Mouse (Mus musculus): ENCODE results near the gene Mttp. TPM values are rescaled to one million over a fixed set of nuclear protein-coding genes. Genes with fewer than 3 reads are reported as not detected.
A peak's percentile ranks its signal among the peaks of the same experiment; 100 is the strongest.
"Not testable (repeated sequence)": the region's sequence is repeated elsewhere in the genome, so short reads cannot be mapped to it uniquely, and the experiment has no call there.

Gene Mttp
- polyA plus RNA-seq, 1 experiment from 2014 or later, result 8.2 TPM

DNA sequence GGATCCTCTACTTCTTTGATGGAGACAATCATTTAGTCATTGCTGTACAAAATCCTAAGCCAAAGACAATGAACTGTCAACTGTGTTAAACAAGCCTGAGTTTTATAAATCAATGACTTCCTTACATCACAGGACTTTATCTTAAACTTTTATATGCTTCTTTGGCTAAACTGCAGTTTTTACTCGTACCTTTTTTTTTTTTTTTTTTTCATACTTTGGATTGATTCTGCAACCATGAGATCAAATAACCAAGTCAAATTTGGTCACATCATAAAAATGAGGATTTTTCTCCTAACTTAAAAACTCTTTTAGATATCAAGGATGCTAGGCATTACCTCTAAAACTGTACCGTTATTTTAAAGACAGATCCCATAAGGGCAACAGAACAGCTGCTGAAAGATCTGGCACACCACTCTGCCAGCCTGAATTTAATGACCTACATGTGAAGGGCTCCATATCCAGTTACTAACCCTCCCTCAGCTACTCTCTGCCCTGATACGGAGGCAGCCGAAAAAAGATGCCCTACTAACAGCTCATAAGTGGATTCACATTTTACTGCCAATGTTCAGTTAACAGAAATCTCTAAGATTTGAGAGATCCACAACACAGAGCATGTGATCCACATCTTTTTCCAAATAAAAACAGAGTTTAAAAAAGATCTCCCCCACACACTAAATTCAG is 2.6 kb downstream of the Mttp start:
- Histone ChIP-seq H3K9ac (replicated peaks; ENCODE audit: low read depth, low read length) (0 out of 2 replicates have a peak overlapping the region, but pooled peaks have one; percentile 5), H3K27ac (ENCODE audit: low read length) (no peak overlapping the region), H3K4me2 (ENCODE audit: low read length) (peak overlapping the region; percentile 42), H3K4me1 (replicated peaks; ENCODE audit: control insufficient read depth, insufficient read depth, low read length) (peaks cover 3% of the 10 kb centered on the region), H3K9me3 (ENCODE audit: control insufficient read depth, low read length) (no peaks in the 10 kb centered on the region), H3K27me3 (replicated peaks; ENCODE audit: control insufficient read depth, insufficient read depth, low read length) (no peaks in the 10 kb centered on the region), H3K4me3 (replicated peaks; ENCODE audit: low read length) (no peak overlapping the region), H3K36me3 (ENCODE audit: control insufficient read depth, insufficient read depth) (no peaks in the 10 kb centered on the region)
- ATAC-seq, result no peak
- WGBS, result 52% methylated on average over 4 of the region's 4 CpGs

- no peak overlapping the region for H3K27ac ChIP-seq (ENCODE audit: low read length)
- no peak overlapping the region for H3K9ac ChIP-seq (replicated peaks; ENCODE audit: low read depth, low read length)
- no peak overlapping the region for H3K4me2 ChIP-seq (ENCODE audit: low read length)
- no peaks in the 10 kb centered on the region for H3K27me3 ChIP-seq (replicated peaks; ENCODE audit: control insufficient read depth, insufficient read depth, low read length)
- no peak for ATAC-seq
- no peaks in the 10 kb centered on the region for H3K36me3 ChIP-seq (ENCODE audit: control insufficient read depth, insufficient read depth)
- no peaks in the 10 kb centered on the region for H3K9me3 ChIP-seq (ENCODE audit: control insufficient read depth, low read length)
- H3K4me1 ChIP-seq (replicated peaks; ENCODE audit: control insufficient read depth, insufficient read depth, low read length), result peaks cover 3% of the 10 kb centered on the region
- H3K4me3 ChIP-seq (replicated peaks; ENCODE audit: low read length), result no peak overlapping the region
- 93% methylated on average over 6 of the region's 6 CpGs for WGBS
These were observed 5.1 kb downstream of the Mttp start for GRCm38 (mm10) chr3:138139663-138140062.

GRCm38 (mm10) chr3:138138146-138138545 is 6.6 kb downstream of the Mttp start:
- 96% methylated on average over 13 of the region's 13 CpGs for WGBS
- H3K27ac ChIP-seq (ENCODE audit: low read length); H3K27me3 ChIP-seq (replicated peaks; ENCODE audit: control insufficient read depth, insufficient read depth, low read length); H3K4me2 ChIP-seq (ENCODE audit: low read length); H3K36me3 ChIP-seq (ENCODE audit: control insufficient read depth, insufficient read depth); H3K4me1 ChIP-seq (replicated peaks; ENCODE audit: control insufficient read depth, insufficient read depth, low read length); H3K9ac ChIP-seq (replicated peaks; ENCODE audit: low read depth, low read length); H3K9me3 ChIP-seq (ENCODE audit: control insufficient read depth, low read length); H3K4me3 ChIP-seq (replicated peaks; ENCODE audit: low read length); ATAC-seq: not testable (repeated sequence)

DNA sequence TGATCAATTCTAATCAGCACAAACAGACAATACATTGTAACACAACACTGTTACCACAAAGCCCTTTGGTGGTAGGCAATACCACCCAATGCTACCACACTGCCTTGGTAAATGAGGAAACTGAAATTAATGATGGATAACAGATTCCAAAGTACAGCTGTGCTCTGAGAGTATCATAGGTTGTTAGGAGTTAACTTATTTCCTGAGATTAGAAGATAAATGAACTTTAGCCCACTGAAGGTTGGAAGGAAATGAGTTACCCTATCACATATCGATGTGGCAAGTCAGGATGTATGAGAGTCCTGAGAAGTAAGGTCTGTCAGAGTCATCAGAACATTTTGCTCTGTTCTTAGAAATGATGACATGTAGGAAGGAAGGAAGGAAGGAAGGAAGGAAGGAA is 10.2 kb downstream of the Mttp start:
- WGBS, result 100% methylated on average over 1 of the region's 1 CpGs
- no peak overlapping the region for H3K27ac ChIP-seq (ENCODE audit: low read length)

DNA sequence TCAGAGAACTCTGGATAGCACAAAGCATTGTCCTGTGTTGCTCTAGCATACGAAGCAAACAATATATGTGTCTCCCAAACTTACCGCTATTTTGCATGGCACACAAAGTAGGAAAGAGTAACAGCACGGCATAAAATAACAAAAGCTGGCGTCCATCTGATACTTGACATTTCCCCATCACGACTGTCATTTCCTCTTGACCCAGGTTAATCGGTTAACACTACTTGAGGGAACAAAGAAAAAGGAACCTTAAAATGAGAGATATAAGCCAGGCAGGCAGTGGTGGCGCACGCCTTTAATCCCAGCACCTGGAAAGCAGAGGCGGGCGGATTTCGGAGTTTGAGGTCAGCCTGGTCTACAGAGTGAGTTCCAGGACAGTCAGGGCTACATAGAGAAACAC is 10.9 kb downstream of the Mttp start:
- WGBS, result 86% methylated on average over 11 of the region's 11 CpGs
- no peaks in the 10 kb centered on the region for H3K36me3 ChIP-seq (ENCODE audit: control insufficient read depth, insufficient read depth)
- H3K27ac ChIP-seq (ENCODE audit: low read length), result no peak overlapping the region
- H3K4me3 ChIP-seq (replicated peaks; ENCODE audit: low read length), result no peak overlapping the region
- H3K9me3 ChIP-seq (ENCODE audit: control insufficient read depth, low read length), result no peaks in the 10 kb centered on the region
- H3K27me3 ChIP-seq (replicated peaks; ENCODE audit: control insufficient read depth, insufficient read depth, low read length), result no peaks in the 10 kb centered on the region
- H3K9ac ChIP-seq (replicated peaks; ENCODE audit: low read depth, low read length), result no peak overlapping the region
- ATAC-seq, result no peak
- H3K4me1 ChIP-seq (replicated peaks; ENCODE audit: control insufficient read depth, insufficient read depth, low read length), result peaks cover 3% of the 10 kb centered on the region
- H3K4me2 ChIP-seq (ENCODE audit: low read length), result no peak overlapping the region

More for the DNA sequence above, 10.2 kb downstream of the Mttp start:
- Histone ChIP-seq H3K36me3 (ENCODE audit: control insufficient read depth, insufficient read depth) (no peaks in the 10 kb centered on the region), H3K9ac (replicated peaks; ENCODE audit: low read depth, low read length) (no peak overlapping the region), H3K9me3 (ENCODE audit: control insufficient read depth, low read length) (no peaks in the 10 kb centered on the region), H3K4me2 (ENCODE audit: low read length) (no peak overlapping the region), H3K27me3 (replicated peaks; ENCODE audit: control insufficient read depth, insufficient read depth, low read length) (no peaks in the 10 kb centered on the region), H3K4me3 (replicated peaks; ENCODE audit: low read length) (no peak overlapping the region), H3K4me1 (replicated peaks; ENCODE audit: control insufficient read depth, insufficient read depth, low read length) (peaks cover 3% of the 10 kb centered on the region)
- ATAC-seq, result no peak

DNA sequence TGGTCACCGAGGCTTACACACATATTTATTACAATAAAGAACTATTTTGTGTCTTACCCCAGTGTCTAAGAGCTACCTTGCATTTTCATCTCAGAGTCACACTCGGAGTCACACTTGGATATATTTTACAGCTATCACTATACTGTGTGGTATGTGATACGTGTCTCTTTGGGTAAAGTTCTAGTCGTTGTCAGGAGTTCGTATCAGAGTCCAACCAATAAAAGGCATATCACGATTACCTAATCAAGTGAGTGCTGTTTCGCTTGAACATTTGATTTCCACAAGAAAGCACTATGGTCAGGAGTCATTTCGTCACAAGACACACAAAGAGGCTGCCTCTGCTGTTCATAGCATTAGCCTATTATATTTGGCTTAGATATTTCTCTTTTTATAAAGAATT is 11.3 kb downstream of the Mttp start:
- no peak for ATAC-seq
- Histone ChIP-seq H3K4me1 (replicated peaks; ENCODE audit: control insufficient read depth, insufficient read depth, low read length) (peaks cover 3% of the 10 kb centered on the region), H3K36me3 (ENCODE audit: control insufficient read depth, insufficient read depth) (no peaks in the 10 kb centered on the region), H3K9me3 (ENCODE audit: control insufficient read depth, low read length) (no peaks in the 10 kb centered on the region), H3K27ac (ENCODE audit: low read length) (no peak overlapping the region), H3K4me2 (ENCODE audit: low read length) (no peak overlapping the region), H3K27me3 (replicated peaks; ENCODE audit: control insufficient read depth, insufficient read depth, low read length) (no peaks in the 10 kb centered on the region), H3K4me3 (replicated peaks; ENCODE audit: low read length) (no peak overlapping the region), H3K9ac (replicated peaks; ENCODE audit: low read depth, low read length) (no peak overlapping the region)
- WGBS, result 87% methylated on average over 8 of the region's 8 CpGs

DNA sequence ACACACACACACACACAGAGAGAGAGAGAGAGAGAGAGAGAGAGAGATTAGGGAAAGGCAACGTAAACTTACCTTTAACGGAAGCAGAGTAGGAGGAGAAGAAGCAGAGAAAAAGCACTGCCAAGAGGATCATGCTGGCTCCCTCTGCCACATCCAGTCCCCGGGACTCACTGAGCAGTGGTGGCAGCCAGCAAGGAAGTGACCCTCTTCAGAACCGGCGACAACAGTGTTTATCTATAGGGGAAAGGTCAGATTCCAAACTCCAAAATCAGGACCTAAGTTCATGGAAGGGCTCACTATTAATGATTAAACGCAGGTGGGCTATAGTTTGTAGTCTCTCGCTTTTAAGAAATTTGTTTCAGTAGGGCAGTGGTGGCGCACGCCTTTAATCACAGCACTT is 13.6 kb downstream of the Mttp start:
- no peaks in the 10 kb centered on the region for H3K27me3 ChIP-seq (replicated peaks; ENCODE audit: control insufficient read depth, insufficient read depth, low read length)
- no peaks in the 10 kb centered on the region for H3K9me3 ChIP-seq (ENCODE audit: control insufficient read depth, low read length)
- no peak overlapping the region for H3K4me2 ChIP-seq (ENCODE audit: low read length)
- H3K4me3 ChIP-seq (replicated peaks; ENCODE audit: low read length), result no peak overlapping the region
- peaks cover 3% of the 10 kb centered on the region for H3K4me1 ChIP-seq (replicated peaks; ENCODE audit: control insufficient read depth, insufficient read depth, low read length)
- no peak for ATAC-seq
- no peaks in the 10 kb centered on the region for H3K36me3 ChIP-seq (ENCODE audit: control insufficient read depth, insufficient read depth)
- no peak overlapping the region for H3K9ac ChIP-seq (replicated peaks; ENCODE audit: low read depth, low read length)
- H3K27ac ChIP-seq (ENCODE audit: low read length), result no peak overlapping the region
- WGBS, result 63% methylated on average over 9 of the region's 9 CpGs

DNA sequence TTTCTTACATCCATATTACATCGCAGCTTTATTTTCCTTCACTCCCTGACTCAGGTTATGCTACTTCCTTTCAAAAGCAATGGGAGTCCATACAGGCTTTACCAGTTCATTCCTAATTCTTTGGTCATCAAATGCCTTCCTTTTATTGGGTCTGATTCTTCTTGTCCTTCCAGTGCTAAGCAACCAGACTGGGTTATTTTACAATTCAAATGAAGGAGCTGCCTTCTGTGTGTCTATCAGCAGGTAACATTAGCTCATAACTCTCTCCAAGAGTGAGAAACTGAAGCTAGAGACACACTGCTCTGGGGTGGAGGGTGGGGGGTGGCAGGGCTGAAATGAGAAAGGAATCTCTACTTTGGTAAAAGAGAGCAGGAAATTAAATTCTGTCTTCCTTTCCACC is 14.1 kb downstream of the Mttp start:
- Histone ChIP-seq H3K9ac (replicated peaks; ENCODE audit: low read depth, low read length) (no peak overlapping the region), H3K4me2 (ENCODE audit: low read length) (no peak overlapping the region), H3K36me3 (ENCODE audit: control insufficient read depth, insufficient read depth) (no peaks in the 10 kb centered on the region), H3K27me3 (replicated peaks; ENCODE audit: control insufficient read depth, insufficient read depth, low read length) (no peaks in the 10 kb centered on the region), H3K4me3 (replicated peaks; ENCODE audit: low read length) (no peak overlapping the region), H3K4me1 (replicated peaks; ENCODE audit: control insufficient read depth, insufficient read depth, low read length) (peaks cover 3% of the 10 kb centered on the region), H3K9me3 (ENCODE audit: control insufficient read depth, low read length) (no peaks in the 10 kb centered on the region), H3K27ac (ENCODE audit: low read length) (no peak overlapping the region)
- 0 out of 2 replicates have a peak, but pooled peaks have one; percentile 36 for ATAC-seq
- 29% methylated on average over 1 of the region's 1 CpGs for WGBS

GRCm38 (mm10) chr3:138129110-138129509 is 15.7 kb downstream of the Mttp start:
- Histone ChIP-seq H3K4me2 (ENCODE audit: low read length) (no peak overlapping the region), H3K4me3 (replicated peaks; ENCODE audit: low read length) (no peak overlapping the region), H3K4me1 (replicated peaks; ENCODE audit: control insufficient read depth, insufficient read depth, low read length) (peaks cover 3% of the 10 kb centered on the region), H3K27me3 (replicated peaks; ENCODE audit: control insufficient read depth, insufficient read depth, low read length) (no peaks in the 10 kb centered on the region), H3K36me3 (ENCODE audit: control insufficient read depth, insufficient read depth) (no peaks in the 10 kb centered on the region), H3K9me3 (ENCODE audit: control insufficient read depth, low read length) (no peaks in the 10 kb centered on the region), H3K9ac (replicated peaks; ENCODE audit: low read depth, low read length) (no peak overlapping the region), H3K27ac (ENCODE audit: low read length) (no peak overlapping the region)
- 97% methylated on average over 6 of the region's 6 CpGs for WGBS
- no peak for ATAC-seq

DNA sequence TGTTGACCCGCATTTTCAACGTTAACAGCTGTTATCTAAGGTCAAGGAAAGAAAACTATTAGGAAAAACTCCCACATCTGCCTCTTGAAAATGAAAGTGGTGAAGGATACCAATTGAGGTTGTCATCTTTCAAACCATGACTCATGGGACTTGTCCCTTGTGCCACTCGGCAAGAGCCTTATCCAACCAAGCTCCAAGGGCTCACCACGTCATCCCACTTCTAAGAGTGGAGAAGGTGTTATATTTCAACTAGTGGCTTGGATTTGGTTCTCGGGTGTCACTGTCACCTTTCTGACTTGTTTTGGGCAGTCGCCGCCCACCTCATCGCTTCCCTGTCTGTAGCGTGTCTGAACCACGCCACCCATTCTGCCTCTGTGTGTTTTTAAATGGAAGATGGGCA is 20.9 kb downstream of the Mttp start:
- H3K4me2 ChIP-seq (ENCODE audit: low read length), result no peak overlapping the region
- no peak overlapping the region for H3K27ac ChIP-seq (ENCODE audit: low read length)
- H3K9ac ChIP-seq (replicated peaks; ENCODE audit: low read depth, low read length), result no peak overlapping the region
- H3K9me3 ChIP-seq (ENCODE audit: control insufficient read depth, low read length), result no peaks in the 10 kb centered on the region
- no peak for ATAC-seq
- 94% methylated on average over 10 of the region's 10 CpGs for WGBS
- no peak overlapping the region for H3K4me3 ChIP-seq (replicated peaks; ENCODE audit: low read length)
- H3K27me3 ChIP-seq (replicated peaks; ENCODE audit: control insufficient read depth, insufficient read depth, low read length), result no peaks in the 10 kb centered on the region
- H3K4me1 ChIP-seq (replicated peaks; ENCODE audit: control insufficient read depth, insufficient read depth, low read length), result no peaks in the 10 kb centered on the region
- no peaks in the 10 kb centered on the region for H3K36me3 ChIP-seq (ENCODE audit: control insufficient read depth, insufficient read depth)
